Mouse (Mus musculus) heart, adult 2 months (tissue): Measurements from ENCODE around the gene Myo6.

ENCODE experiments used
- CTCF ChIP-seq: fragments of 200-600 bp; IDR thresholded peaks from 2 replicates; pipeline ENCODE4 v1.8.1; 2022; ENCODE audit warnings: antibody characterized with exemption, mild to moderate bottlenecking, moderate library complexity
- EP300 ChIP-seq: fragments of 200-500 bp; IDR thresholded peaks from 2 replicates; pipeline ENCODE4 v1.6.1; 2011; ENCODE audit warnings: low read depth, low read length, control low read depth; ENCODE audit not compliant: insufficient read depth
- POLR2A ChIP-seq: fragments of 200-500 bp; IDR thresholded peaks from 2 replicates; pipeline ENCODE4 v1.6.1; 2011; ENCODE audit warnings: mild to moderate bottlenecking, low read depth, low read length, control low read depth; ENCODE audit not compliant: insufficient read depth

GRCm38 (mm10) chr9:80275053-80275771, 110.4 kb downstream of the Myo6 start:
- TF ChIP-seq POLR2A (no peak), CTCF (no peak), EP300 (no peak)
